Mouse (Mus musculus): ENCODE measurements around the gene Lrrc3c. TPM values are rescaled to one million over a fixed set of nuclear protein-coding genes. Genes with fewer than 3 reads are reported as not detected.
"Not testable (repeated sequence)": the region's sequence is repeated elsewhere in the genome, so short reads cannot be mapped to it uniquely, and the experiment has no call there.

Lrrc3c gene
- total RNA-seq, 4 experiments from 2014 or later = not detected

- DNase-seq (ENCODE audit: low spot score) = peak; percentile 42
These were observed 11.8 kb upstream of the Lrrc3c start for GRCm38 (mm10) chr11:98586087-98586891.

DNA sequence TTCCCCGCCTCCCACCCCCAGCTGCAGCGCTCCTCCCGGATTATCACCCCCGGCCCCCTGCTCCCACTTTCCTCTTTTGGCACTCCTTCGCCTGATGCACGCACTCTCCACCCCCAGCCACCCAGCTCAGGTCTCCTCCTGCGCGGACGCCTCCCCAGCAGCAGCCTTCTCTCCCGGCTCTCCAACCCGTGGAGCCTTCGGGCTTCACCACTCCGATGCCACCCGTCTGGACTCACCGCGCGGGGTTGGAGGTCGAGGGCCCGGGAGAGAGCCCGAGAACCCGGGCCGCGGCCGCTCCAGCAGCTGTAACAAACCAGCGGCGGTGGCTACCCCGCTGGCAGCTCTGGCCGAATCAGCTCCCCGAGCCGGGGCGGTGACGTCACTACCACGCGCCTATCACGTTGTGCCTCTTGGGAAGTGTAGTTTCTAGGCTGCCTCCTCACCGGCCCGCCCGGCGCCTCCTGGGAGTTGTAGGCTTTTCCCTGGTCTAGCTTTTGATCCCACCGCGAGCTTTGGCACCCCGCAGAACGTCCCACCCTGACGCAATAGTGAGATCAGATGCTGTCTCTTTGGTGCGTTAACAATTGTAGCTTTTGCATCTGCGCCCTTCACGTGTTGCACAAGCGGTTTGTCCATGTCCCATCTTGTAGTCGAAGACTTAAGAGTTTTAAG is 11.1 kb upstream of the Lrrc3c start, which contains the start of gene Ormdl3:
Gene Ormdl3 (minus strand): TSS at position 477 of the 672 bp plus-strand sequence.
- peak; percentile 98 for DNase-seq (ENCODE audit: low spot score)

GRCm38 (mm10) chr11:98587684-98588546 is 10.2 kb upstream of the Lrrc3c start:
- peak; percentile 83 for DNase-seq (ENCODE audit: low spot score)

- DNase-seq (ENCODE audit: low spot score) = peak; percentile 42
These were observed 9.2 kb upstream of the Lrrc3c start for GRCm38 (mm10) chr11:98588833-98589281.

DNA sequence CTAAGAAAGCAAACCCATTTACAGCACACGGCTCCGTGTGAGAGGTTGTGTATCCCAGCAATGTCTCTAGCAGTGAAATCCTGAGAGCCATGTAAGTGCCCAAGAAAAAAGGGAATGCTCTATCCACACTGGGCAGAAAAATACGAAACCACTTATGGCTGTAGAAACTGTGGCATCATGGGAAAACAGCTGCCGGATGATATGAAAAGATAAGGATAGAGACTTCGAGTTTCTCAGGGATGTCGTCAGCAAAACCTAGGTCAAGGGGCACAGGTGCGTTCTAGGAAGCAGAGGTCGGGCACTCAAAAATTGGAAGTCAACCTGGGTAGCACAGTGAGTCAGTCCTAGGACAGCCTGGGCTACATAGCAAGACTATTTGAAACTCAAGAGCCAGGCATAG is 8.8 kb upstream of the Lrrc3c start:
- DNase-seq (ENCODE audit: low spot score) = no peak

GRCm38 (mm10) chr11:98590548-98591445 is 7.3 kb upstream of the Lrrc3c start:
- no peak for DNase-seq (ENCODE audit: low spot score)

DNA sequence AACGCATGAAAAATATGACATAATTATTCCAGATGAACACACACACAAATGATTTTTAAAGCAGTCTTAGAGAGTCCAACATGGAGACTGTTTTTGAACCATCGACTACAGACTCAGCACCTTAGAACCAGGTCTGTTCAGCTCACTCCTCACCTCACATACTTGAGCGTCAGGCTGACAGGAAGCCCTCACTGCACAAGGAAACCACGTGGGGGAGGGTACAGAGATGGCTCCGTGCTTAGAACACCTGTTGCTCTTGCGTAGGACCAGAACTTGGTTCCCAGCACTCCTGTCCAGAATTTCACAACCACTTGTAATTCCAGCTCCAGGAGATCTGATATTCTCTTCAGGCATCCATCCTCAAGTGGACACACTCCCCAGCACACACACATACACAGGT is 3.1 kb upstream of the Lrrc3c start:
- DNase-seq (ENCODE audit: low spot score) = no peak

DNA sequence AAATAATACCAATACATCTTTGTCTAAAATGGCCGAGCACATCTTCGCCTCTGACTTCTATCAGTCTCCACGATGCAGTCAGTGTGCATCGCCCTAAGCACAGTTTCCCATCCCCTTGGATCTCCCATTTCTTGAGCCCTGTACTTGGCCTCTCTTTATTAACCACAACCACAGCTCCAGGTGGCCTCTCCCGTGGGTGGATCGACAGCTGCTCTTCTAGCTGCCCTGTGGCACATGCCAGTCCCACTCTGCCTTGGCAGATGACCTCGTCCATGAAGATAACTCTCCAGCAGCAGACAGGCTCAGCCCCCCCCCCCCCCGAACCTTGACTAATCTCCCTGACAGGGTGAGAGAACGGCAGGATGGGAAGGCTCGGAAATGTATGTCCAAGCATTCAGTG is 2.6 kb upstream of the Lrrc3c start:
- DNase-seq (ENCODE audit: low spot score) = no peak

DNA sequence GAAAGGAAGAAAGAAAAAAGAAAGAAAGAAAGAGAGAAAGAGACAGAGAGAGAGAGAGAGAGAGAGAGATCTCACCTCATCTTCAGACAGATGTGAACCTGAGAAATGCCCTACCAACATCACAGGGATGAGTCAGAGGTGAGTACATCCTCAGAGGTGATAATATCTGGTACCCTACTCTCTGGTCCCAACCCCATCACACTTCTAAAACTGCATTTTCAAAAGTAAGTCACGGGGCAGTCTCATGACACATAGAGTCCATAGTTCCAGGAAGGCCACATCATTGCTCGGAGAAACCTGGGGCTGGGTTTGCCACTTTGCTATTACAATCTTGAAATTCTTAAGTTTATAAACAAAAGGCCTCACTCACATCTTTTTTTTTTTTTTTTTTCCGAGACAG is 2.1 kb upstream of the Lrrc3c start:
- no peak for DNase-seq (ENCODE audit: low spot score)

DNA sequence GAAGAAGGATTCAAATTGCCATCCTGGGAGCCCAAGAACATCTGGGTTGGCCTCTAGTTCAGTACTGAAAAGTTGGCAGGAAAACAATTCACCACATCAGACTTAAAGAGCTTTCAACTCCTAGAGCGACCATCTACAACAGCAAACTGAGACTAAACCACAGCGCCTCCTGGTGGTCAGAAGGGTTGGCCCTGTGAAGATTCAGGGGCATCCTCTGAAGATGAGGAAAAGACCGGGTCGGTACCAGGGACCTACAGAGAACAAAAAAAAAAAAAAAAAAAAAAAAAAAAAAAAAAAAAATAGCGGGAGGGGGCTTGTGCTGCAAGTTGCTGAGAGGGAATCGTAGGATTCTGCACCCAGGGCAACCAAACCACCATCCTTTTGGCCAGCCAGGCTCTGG is 728 bp upstream of the Lrrc3c start:
- DNase-seq (ENCODE audit: low spot score) = peak; percentile 46

GRCm38 (mm10) chr11:98598851-98599290 is 780 bp downstream of the Lrrc3c start:
- DNase-seq (ENCODE audit: low spot score) = no peak

DNA sequence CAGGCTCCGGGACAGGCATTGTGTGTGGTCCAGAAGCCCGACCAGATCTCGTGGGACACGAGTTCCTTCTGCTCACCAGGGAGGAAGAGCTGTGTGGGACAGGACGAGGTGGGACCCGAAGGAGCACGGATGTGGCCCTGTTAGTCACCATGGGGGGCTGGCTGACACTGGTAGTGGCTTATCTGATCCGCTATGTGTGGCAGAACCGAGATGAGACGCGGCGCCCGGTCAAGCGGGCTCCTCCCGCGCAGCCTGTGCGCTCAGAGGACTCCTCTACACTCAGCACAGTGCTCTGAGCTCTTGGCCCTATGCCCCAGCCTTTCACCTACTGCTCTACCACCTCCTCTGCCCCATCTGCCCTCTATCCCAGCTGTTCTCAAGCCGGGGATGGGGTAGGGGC is 1.2 kb downstream of the Lrrc3c start:
- DNase-seq (ENCODE audit: low spot score) = no peak

- DNase-seq (ENCODE audit: low spot score) = no peak
These were observed 4.1 kb downstream of the Lrrc3c start for GRCm38 (mm10) chr11:98602090-98602690.

DNA sequence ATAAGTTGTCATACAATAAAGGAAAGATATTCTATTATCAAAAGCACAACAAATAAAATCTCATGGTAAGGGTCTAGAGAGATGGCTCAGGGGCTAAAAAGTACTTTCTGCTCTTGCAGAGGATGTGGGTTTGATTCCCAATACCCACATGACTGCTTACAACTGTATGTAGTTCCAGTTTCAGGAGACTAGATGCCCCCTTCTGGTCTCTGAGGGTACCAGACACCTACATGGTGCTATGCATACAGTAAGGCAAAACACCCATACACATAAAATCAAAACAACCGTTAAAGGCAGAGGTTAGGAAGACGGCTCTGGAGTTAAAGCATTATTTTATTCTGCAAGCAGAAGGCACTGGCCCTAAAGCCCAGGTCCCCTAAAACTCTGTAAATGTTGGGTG is 5.9 kb downstream of the Lrrc3c start:
- DNase-seq (ENCODE audit: low spot score) = no peak

GRCm38 (mm10) chr11:98604911-98605310 is 6.8 kb downstream of the Lrrc3c start:
- not testable (repeated sequence) for DNase-seq (ENCODE audit: low spot score)

DNA sequence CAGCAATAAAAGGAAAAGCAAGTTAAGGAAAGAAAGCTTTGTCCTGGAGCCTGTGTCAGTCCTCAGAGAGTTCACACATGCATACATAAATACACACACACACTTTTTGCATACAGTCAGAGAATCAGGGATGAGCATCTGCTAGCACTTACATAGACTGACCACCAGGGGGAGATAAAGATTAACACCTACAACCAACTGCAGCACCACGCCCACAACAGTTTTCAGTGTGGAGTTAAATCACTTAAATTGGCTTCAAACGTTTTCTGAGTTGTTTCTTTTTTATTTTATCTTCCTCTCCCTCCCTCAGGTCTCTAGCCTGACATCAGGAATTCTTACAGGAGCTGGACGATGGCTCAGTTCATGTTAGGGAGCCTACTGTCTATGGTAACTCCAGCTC is 8.7 kb downstream of the Lrrc3c start:
- peak; percentile 47 for DNase-seq (ENCODE audit: low spot score)

- no peak for DNase-seq (ENCODE audit: low spot score)
These were observed 22.7 kb downstream of the Lrrc3c start for GRCm38 (mm10) chr11:98620791-98621190.

- DNase-seq (ENCODE audit: low spot score) = not testable (repeated sequence)
These were observed 25.9 kb downstream of the Lrrc3c start for GRCm38 (mm10) chr11:98623981-98624380.

DNA sequence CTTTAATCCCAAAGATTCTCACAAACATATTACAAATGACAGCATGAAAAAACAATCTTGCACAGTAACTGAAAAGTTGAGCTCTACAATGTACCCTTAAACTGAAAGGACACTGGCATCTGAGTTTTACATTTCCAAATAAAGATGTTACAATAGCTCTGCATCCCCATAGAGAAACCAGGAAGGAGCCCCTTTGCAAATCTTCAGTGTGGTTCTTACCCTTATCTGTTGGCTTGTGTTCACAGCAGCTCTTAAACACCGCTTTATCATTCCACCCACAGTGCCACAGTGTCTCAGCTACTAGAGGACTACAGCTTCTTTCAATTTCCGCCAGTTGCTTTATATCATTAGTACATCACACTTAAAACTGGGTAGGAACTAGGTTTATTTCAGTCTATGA is 26.3 kb downstream of the Lrrc3c start:
- not testable (repeated sequence) for DNase-seq (ENCODE audit: low spot score)

DNA sequence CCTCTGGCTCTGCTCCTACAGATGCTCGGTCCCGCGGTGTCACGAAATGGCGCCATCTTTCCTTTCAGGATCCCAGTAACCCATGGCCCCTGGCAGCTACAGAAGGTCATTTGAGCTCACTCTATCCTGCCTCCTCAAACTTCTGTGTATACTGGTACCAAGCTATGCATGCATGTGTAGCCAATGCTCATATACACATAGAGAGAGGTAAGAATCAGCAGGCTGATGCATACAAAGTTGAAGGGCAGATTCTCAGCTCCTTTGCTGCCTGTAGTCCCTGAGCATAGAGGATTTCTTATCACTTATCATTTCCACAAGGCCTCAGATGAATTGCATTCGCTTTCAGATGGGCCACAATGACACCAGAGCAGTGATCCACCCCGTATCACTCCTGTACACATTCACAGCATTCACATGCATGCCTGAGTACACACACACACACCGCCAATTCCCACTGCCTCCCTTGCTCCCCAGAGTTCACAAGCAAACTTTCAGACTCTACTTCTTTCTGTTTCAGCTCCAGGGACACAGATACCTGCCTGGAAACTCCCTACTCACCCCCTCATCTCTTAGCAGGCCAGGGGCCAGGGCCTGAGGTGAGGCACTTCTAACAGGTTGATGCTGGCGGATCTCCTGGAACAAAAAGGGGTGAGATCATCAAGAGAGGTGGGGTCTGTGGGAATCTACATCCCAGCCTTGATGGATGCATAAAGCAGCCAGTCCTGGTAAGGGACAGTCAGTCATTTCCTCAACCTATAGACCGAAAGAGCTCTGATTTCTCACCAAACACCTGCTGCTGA is 27.7 kb downstream of the Lrrc3c start, which contains the start of the genes Gm12355 and Gsdma3:
Gene Gm12355 (minus strand): TSS at position 51 of the 800 bp plus-strand sequence.
Gene Gsdma3 (plus strand): TSS at position 750 of the 800 bp plus-strand sequence.
- no peak for DNase-seq (ENCODE audit: low spot score)

All from heart, adult 8-10 months (tissue).